Mouse (Mus musculus): Measurements from ENCODE around the gene Fam83f. TPM values are rescaled to one million over a fixed set of nuclear protein-coding genes. Genes with fewer than 3 reads are reported as not detected.

Gene Fam83f
- polyA plus RNA-seq, 1 experiment from 2014 or later: 6.0 TPM

Small RNA genes lying within 50 kb of the gene (microRNA-seq; reads per million reads assigned to microRNA genes)
- not detected for gene Mir6957

Other genes starting within 250 kb of the Fam83f start
- 0.09 TPM in 1 of 2 replicates, not detected in the other for gene Enthd1, start 106.7 kb upstream of the Fam83f start, polyA plus RNA-seq (2015; fragmentation: Nextera tagmentation; extraction: Ambion mirVana)
- gene Grap2, start 99.3 kb upstream of the Fam83f start, polyA plus RNA-seq (2015; fragmentation: Nextera tagmentation; extraction: Ambion mirVana): 1.1 and 1.2 TPM in 2 replicates
- 24.1 and 25.7 TPM in 2 replicates for gene Tnrc6b, start 39.5 kb downstream of the Fam83f start, polyA plus RNA-seq (2015; fragmentation: Nextera tagmentation; extraction: Ambion mirVana)